Mouse (Mus musculus) frontal cortex, postnatal 10 days (tissue): ENCODE data around the gene Trp53tg5.

Experiments
- DNase-seq, 2 experiments: peaks; one replicate each; pipeline ENCODE4 v3.0.0; 2022; ENCODE audit warnings: low spot score in 2 of 2, mixed read lengths in 1 of 2

Gene Trp53tg5

DNA sequence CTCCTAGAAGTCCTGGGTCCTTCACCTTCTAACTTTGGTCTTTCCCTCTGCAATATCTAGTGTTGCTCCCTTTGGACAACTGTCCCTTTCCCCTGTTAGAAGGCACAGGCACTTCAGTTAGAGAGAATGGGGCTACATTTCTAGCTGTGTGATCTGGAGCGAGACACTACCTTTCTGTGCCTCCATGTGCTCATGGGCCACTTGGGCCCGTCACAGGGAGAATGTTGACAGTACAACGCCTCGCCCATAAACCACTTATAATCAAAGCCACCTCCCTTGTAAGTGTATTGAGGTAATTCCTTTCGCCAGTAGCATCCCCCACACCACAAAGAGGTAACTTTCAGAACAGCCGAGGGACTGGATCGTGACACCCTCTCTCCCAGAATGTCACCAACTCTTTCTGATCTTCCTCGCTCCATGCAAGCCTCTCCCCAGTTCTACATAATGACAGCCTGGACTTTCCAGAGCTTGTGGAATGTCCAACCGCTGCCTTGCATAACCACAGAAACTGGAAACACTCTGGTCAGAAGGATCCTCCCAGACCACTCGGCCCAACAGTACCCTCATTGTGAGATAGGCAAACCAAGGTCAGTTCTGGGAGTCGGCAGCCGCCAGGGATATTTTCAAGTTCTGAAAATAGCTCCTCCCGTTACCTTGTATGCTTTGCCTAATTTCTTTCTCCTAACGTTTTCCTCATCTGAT is 24.0 kb downstream of the Trp53tg5 start:
- no peak for DNase-seq

DNA sequence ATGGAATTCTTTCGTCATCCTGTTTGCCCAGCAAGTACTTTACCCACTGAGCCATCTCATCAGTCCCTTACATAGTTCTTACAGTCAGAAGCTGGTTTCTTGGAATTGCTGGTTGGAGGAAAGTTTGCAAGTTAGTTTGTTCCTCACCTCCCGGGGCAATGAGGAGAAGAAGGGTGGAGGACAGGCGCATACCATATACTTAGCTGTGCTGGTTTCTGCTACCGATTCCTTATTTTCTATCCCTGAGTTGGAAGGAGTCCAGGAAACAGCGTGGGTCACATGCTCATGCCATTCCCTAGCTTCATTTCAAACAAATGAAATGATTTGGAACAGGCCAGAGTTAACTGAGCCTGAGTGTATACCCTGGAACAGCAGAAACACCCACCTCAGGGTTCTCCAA is 24.6 kb downstream of the Trp53tg5 start:
- no peak for DNase-seq

DNA sequence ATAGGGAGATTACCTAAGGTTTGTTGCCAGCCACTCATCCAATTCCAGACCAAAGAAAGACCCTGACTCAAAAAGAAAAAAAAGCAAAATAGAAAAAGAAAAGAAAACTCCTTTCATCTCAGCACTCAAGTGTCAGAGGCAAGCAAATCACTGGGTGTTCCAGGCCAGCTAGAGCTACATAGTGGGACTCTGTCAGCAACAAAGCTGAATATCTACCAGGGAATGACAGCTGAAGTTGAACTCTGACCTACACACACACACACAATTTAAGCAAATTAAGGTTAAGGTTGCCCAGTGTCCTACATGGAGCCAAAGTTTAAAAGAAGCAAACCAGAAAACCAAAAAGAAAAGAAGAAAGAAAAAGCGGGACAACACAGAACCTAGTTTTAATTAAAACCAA is 25.4 kb downstream of the Trp53tg5 start:
- DNase-seq = no peak

- DNase-seq = no peak
Measured at GRCm38 (mm10) chr2:164446086-164446469, 27.4 kb downstream of the Trp53tg5 start.

- no peak for DNase-seq
Measured at GRCm38 (mm10) chr2:164445399-164446085, 28.0 kb downstream of the Trp53tg5 start.

- DNase-seq = no peak
Measured at GRCm38 (mm10) chr2:164444701-164445100, 28.8 kb downstream of the Trp53tg5 start.

GRCm38 (mm10) chr2:164443460-164444000 is 30.0 kb downstream of the Trp53tg5 start, which contains the start of gene Sdc4:
Gene Sdc4, minus strand, starts transcription at chr2:164443887.
- no peak for DNase-seq

DNA sequence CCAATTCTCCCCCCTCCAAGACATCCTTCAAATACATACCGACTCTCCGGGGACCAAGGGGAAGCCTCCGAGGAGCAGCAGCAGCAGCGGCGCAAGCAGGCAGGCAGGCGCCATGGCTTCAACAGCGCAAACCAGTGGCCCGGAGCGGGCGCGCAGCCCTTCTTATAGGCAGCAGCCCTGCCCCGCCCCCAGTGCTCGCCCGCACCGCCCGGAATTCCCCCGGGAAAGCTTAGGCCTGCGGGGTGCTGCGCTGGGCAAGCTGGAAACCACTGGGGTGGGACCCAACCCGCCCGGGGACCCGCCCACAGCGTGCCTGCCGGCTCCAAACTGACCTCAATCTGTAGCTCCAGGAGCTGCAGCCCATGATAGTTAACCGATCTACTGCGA is 30.5 kb downstream of the Trp53tg5 start:
- DNase-seq = peak; percentile 48 to 71

- DNase-seq = no peak
Measured at GRCm38 (mm10) chr2:164442315-164443050, 31.0 kb downstream of the Trp53tg5 start.

DNA sequence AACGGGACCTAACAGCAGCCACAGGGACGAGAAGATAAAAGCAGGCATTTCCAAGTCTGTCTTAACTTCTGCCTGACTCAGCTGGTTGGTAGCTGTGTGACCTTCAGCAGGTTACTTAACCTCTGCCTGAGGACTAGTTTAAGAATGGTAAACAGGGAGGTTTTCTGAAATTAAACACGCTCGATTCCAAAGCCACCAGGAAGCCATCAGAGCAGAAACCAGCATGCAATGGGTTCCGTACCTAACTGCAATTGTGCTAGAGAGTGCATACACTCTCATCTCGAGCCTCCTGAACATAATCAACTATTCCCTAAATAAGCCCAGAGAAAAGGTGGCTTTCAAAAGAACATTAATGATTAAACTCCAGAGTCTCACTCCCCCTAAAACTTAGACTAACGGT is 31.8 kb downstream of the Trp53tg5 start:
- no peak for DNase-seq

- DNase-seq = no peak
Measured at GRCm38 (mm10) chr2:164441155-164441554, 32.4 kb downstream of the Trp53tg5 start.

- no peak for DNase-seq
Measured at GRCm38 (mm10) chr2:164440314-164440713, 33.2 kb downstream of the Trp53tg5 start.

DNA sequence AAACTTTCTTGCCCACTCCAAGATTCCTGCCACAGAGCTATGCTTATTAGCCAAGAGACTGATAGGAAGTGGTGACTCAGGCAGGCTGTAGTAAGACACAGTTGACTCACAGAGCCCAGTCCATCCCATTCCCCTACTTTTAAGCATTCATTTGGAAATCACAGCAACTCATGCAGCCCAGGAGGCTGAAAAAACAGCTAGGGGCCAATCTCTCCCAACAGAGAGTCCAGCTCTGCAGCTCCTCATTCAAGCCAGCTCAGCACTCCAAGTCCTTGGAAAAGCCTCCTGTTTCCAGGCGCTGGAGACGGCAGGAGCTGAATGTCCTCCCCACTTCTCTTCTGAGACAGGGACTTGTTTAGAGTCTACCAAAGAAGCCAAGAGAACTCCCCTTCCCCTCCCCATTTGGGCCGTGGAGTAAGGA is 34.5 kb downstream of the Trp53tg5 start:
- no peak for DNase-seq

- no peak for DNase-seq
Measured at GRCm38 (mm10) chr2:164438257-164438656, 35.3 kb downstream of the Trp53tg5 start.

GRCm38 (mm10) chr2:164437710-164438109 is 35.8 kb downstream of the Trp53tg5 start:
- no peak for DNase-seq

- DNase-seq = no peak
Measured at GRCm38 (mm10) chr2:164436961-164437360, 36.6 kb downstream of the Trp53tg5 start.

DNA sequence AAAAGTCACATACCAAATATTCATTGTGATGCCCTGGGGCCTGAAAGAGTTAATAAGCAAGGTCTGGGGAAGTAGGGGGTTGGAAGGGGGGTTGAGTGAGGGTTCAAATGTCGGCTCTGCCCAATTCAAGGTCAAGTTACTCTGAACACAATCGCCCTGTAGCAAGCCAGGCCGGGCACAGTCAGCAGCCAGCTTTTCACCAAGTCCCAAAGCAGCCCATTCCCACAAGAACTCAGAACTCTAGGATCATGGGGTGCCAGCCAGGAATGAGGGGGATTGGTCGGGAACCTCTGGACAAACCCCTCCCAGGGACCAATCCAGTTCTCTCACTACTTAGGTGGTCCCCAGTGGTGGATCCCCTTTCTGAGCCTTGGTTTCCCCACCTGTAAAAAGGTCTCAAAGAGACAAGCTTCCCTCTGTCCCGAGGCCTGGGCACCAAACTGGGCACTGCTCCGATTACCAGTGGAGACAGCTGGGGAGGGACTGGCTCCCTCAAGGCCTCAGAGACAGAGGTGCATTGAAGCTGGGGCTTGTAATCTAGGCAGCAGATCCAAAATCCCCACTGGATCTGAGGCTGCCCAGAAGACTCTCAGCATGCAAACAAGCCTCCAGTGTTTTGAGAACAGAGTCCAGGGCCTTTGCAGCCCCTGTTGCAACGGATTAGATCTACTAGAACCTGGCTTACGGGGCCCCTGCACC is 37.2 kb downstream of the Trp53tg5 start:
- DNase-seq = peak in 1 of 2 experiments; percentile 34

GRCm38 (mm10) chr2:164435216-164436090 is 38.1 kb downstream of the Trp53tg5 start:
- no peak for DNase-seq

- no peak for DNase-seq
Measured at GRCm38 (mm10) chr2:164434681-164435080, 38.8 kb downstream of the Trp53tg5 start.

DNA sequence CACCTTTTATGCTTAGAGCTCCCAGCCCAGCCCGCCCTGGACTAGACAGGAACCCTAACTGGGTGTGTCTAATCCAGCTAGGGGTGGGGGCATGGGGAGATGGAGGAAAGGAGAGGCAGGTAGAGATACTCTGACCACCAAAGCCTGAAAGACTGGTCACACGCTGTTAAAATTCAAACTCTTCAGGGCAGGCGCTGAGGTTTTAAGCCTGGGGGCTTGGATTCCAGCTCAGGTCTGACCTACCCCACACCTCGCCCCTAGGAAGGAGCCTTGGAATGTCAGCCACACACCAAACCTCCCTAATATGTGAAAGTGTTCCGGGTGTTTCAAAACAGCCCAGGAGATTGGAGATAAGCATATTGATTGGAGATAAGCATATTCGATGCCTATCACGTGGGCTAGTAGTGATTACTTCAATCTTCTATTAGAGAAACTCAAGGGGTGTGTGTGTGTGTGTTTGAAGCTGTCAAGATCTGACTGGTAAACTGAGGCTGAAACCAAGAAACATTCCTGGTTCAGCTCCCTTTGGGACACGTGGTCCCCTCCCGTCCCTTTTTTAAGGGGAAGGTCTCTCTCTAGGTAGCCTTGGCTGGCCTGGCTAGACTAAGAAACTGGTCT is 40.1 kb downstream of the Trp53tg5 start:
- no peak for DNase-seq
